8 mouse cellular contexts compared by ENCODE assay signal in genomic region chr11:96075177-96075508, GRCm38 (mm10). TPM values are rescaled to one million over a fixed set of nuclear protein-coding genes. Genes with fewer than 3 reads are reported as not detected.
DNase-seq lines count a peak whose midpoint lies in the region; ATAC-seq and TF ChIP-seq lines count a peak whose summit lies in the region.

No protein-coding gene starts in this region.

- H3K4me1 ChIP-seq in heart, postnatal 0 days (ENCODE audit: control insufficient read depth, insufficient read depth): 0 out of 2 replicates have a peak, but pooled peaks cover 5% of the 10 kb centered on the region
- H3K4me1 ChIP-seq in ES-E14 (ENCODE audit: control insufficient read depth in 2 of 2, insufficient read depth in 2 of 2, low read length in 2 of 2, poor library complexity in 1 of 2): peaks cover 0 to 2% of the 10 kb centered on the region in 2 experiments; a peak in 1 of 4 replicates
- peaks cover 7% of the 10 kb centered on the region; the same call in 1 of the 2 replicates for H3K4me1 ChIP-seq in embryonic facial prominence, embryonic 11.5 days (ENCODE audit: control insufficient read depth, insufficient read depth, low read length)
- H3K4me1 ChIP-seq in intestine, postnatal 0 days (replicated peaks; ENCODE audit: control insufficient read depth, insufficient read depth, low read length): no peaks in the 10 kb centered on the region
- peaks cover 13% of the 10 kb centered on the region for H3K4me1 ChIP-seq in neural tube, embryonic 12.5 days

- H3K9me3 ChIP-seq in heart, postnatal 0 days (replicated peaks; ENCODE audit: control insufficient read depth, low read length): no peaks in the 10 kb centered on the region
- H3K9me3 ChIP-seq in ES-E14 (ENCODE audit: control insufficient read depth, insufficient read depth, low read depth, low read length): no peaks in the 10 kb centered on the region
- no peaks in the 10 kb centered on the region for H3K9me3 ChIP-seq in embryonic facial prominence, embryonic 11.5 days (replicated peaks; ENCODE audit: control insufficient read depth, low read length)
- H3K9me3 ChIP-seq in intestine, postnatal 0 days (ENCODE audit: control insufficient read depth): no peaks in the 10 kb centered on the region
- no peaks in the 10 kb centered on the region for H3K9me3 ChIP-seq in neural tube, embryonic 12.5 days

- peak overlapping the region; percentile 95 for H3K27ac ChIP-seq in heart, postnatal 0 days (ENCODE audit: low read depth)
- H3K27ac ChIP-seq in ES-E14 (ENCODE audit: insufficient read depth, low read depth, low read length, poor library complexity, severe bottlenecking): peak overlapping the region; percentile 72
- 0 out of 2 replicates have a peak overlapping the region, but pooled peaks have one; percentile 7 for H3K27ac ChIP-seq in embryonic facial prominence, embryonic 11.5 days (replicated peaks; ENCODE audit: low read depth, low read length)
- peak overlapping the region; percentile 73 for H3K27ac ChIP-seq in intestine, postnatal 0 days (ENCODE audit: low read depth, low read length)
- H3K27ac ChIP-seq in neural tube, embryonic 12.5 days: peak overlapping the region; percentile 15; the same call in 1 of the 2 replicates

- in situ Hi-C loops in ES-E14 (cut with MboI; ENCODE audit: low sequenced_read_pairs in 2 of 2, unreplicated experiment in 2 of 2): no loop called here

- no peak for DNase-seq in heart, postnatal 0 days (ENCODE audit: low spot score)
- no peak for DNase-seq in heart, postnatal 4 days
- DNase-seq in ES-E14 (ENCODE audit: low read depth, low spot score): no peak
- no peak for DNase-seq in embryonic facial prominence, embryonic 11.5 days (ENCODE audit: low spot score)
- no peak for DNase-seq in frontal cortex, postnatal 25 days (ENCODE audit: low spot score in 2 of 2)
- no peak for DNase-seq in left cerebral cortex, adult 8-10 months (ENCODE audit: low spot score in 2 of 2)

- peak overlapping the region; percentile 71 for H3K4me3 ChIP-seq in heart, postnatal 0 days (ENCODE audit: low read depth, low read length)
- peak overlapping the region; percentile 87 to 93 for H3K4me3 ChIP-seq in ES-E14 (ENCODE audit: insufficient read depth in 1 of 2, low read depth in 1 of 2, low read length in 2 of 2, poor library complexity in 1 of 2, severe bottlenecking in 1 of 2)
- H3K4me3 ChIP-seq in embryonic facial prominence, embryonic 11.5 days (ENCODE audit: low read depth, low read length): peak overlapping the region; percentile 63
- peak overlapping the region; percentile 62 for H3K4me3 ChIP-seq in intestine, postnatal 0 days (ENCODE audit: low read depth, low read length)
- H3K4me3 ChIP-seq in neural tube, embryonic 12.5 days: peak overlapping the region; percentile 56

- H3K9ac ChIP-seq in heart, postnatal 0 days (replicated peaks; ENCODE audit: low read depth, low read length): peak overlapping the region; percentile 89
- H3K9ac ChIP-seq in ES-E14 (ENCODE audit: insufficient read depth, low read depth, low read length, poor library complexity, severe bottlenecking): peak overlapping the region; percentile 94
- H3K9ac ChIP-seq in embryonic facial prominence, embryonic 11.5 days (replicated peaks; ENCODE audit: low read length): peak overlapping the region; percentile 65
- H3K9ac ChIP-seq in intestine, postnatal 0 days (ENCODE audit: low read depth, low read length): peak overlapping the region; percentile 60
- H3K9ac ChIP-seq in neural tube, embryonic 12.5 days: peak overlapping the region; percentile 73

- TF ChIP-seq CTCF in heart, postnatal 0 days (IDR thresholded peaks at IDR 0.05; ENCODE audit: low read depth): no peak
- no peak for TF ChIP-seq CTCF in intestine, postnatal 0 days (IDR thresholded peaks at IDR 0.05; ENCODE audit: low read depth)

- ATAC-seq in heart, postnatal 0 days (ENCODE audit: insufficient read depth, low read depth): peak; percentile 6; the same call in 1 of the 2 replicates
- no peak for ATAC-seq in embryonic facial prominence, embryonic 11.5 days (replicated peaks; ENCODE audit: insufficient number of reproducible peaks, low FRiP score, low TSS enrichment, low read depth)
- ATAC-seq in intestine, postnatal 0 days: no peak
- 0 out of 2 replicates have a peak, but pooled peaks have one; percentile 1 for ATAC-seq in neural tube, embryonic 12.5 days (ENCODE audit: low FRiP score, low read depth)

- WGBS in heart, postnatal 0 days: under 1% methylated on average over 15 of the region's 15 CpGs
- 0% methylated on average over 15 of the region's 15 CpGs for WGBS in embryonic facial prominence, embryonic 11.5 days
- under 1% methylated on average over 15 of the region's 15 CpGs for whole genome bisulfite sequencing in intestine, postnatal 0 days
- WGBS in neural tube, embryonic 12.5 days: under 1% methylated on average over 15 of the region's 15 CpGs

- H3K4me2 ChIP-seq in heart, postnatal 0 days (ENCODE audit: low read depth, low read length): peak overlapping the region; percentile 78
- peak overlapping the region; percentile 70 for H3K4me2 ChIP-seq in embryonic facial prominence, embryonic 11.5 days (ENCODE audit: low read depth, low read length)
- H3K4me2 ChIP-seq in intestine, postnatal 0 days (replicated peaks; ENCODE audit: low read depth): peak overlapping the region; percentile 85
- peak overlapping the region; percentile 76 for H3K4me2 ChIP-seq in neural tube, embryonic 12.5 days (replicated peaks)

- no peak for TF ChIP-seq EP300 in heart, postnatal 0 days (IDR thresholded peaks at IDR 0.05; ENCODE audit: low read depth)

- H3K27me3 ChIP-seq in heart, postnatal 0 days (ENCODE audit: control insufficient read depth, insufficient read depth, low read length): no peaks in the 10 kb centered on the region
- H3K27me3 ChIP-seq in embryonic facial prominence, embryonic 11.5 days (ENCODE audit: control insufficient read depth, insufficient read depth, low read length): no peaks in the 10 kb centered on the region
- no peaks in the 10 kb centered on the region for H3K27me3 ChIP-seq in intestine, postnatal 0 days (replicated peaks; ENCODE audit: control insufficient read depth, insufficient read depth, low read length)
- no peaks in the 10 kb centered on the region for H3K27me3 ChIP-seq in neural tube, embryonic 12.5 days (replicated peaks)

- H3K36me3 ChIP-seq in heart, postnatal 0 days (replicated peaks; ENCODE audit: control insufficient read depth, insufficient read depth, low read length): peaks cover 19% of the 10 kb centered on the region
- H3K36me3 ChIP-seq in ES-E14 (ENCODE audit: control insufficient read depth, insufficient read depth, low read length, poor library complexity, severe bottlenecking): peaks cover 16% of the 10 kb centered on the region
- H3K36me3 ChIP-seq in embryonic facial prominence, embryonic 11.5 days (replicated peaks; ENCODE audit: control insufficient read depth, insufficient read depth, low read depth, low read length): no peaks in the 10 kb centered on the region; the same call in 1 of the 2 replicates
- peaks cover 12% of the 10 kb centered on the region for H3K36me3 ChIP-seq in intestine, postnatal 0 days (ENCODE audit: control insufficient read depth, insufficient read depth)
- H3K36me3 ChIP-seq in neural tube, embryonic 12.5 days: peaks cover 17% of the 10 kb centered on the region

RNA-seq across cellular contexts. Expression of gene Atp5g1, which starts 0.3 kb away (rescaled TPM):
- total RNA-seq in heart, postnatal 0 days (2014; rRNA removed; ENCODE audit: low replicate concordance): 4,197 and 4,922 TPM in 2 replicates
- polyA plus RNA-seq in heart, postnatal 0 days (2015; fragmentation: Nextera tagmentation; extraction: Ambion mirVana): 4,840 and 4,941 TPM in 2 replicates
- 1,000 to 10,000 TPM; 2,269 to 2,363 TPM for total RNA-seq in heart, postnatal 4 days (2021)
- total RNA-seq in ES-E14 (2012; rRNA removed): 726 and 963 TPM in 2 replicates
- polyA plus RNA-seq in embryonic facial prominence, embryonic 11.5 days (2014; fragmentation: Nextera tagmentation; extraction: Ambion mirVana): 478 and 527 TPM in 2 replicates
- 1,112 and 1,236 TPM in 2 replicates for polyA plus RNA-seq in intestine, postnatal 0 days (2015; fragmentation: Nextera tagmentation; extraction: Ambion mirVana)
- 483 and 502 TPM in 2 replicates for polyA plus RNA-seq in neural tube, embryonic 12.5 days (2016; fragmentation: Nextera tagmentation; extraction: Ambion mirVana)
- 100 to 1,000 TPM; 354 to 394 (median 374) TPM for total RNA-seq in left cerebral cortex, adult 8-10 months (2022)

RNA-seq across cellular contexts. Expression of gene Ube2z, which starts 10.0 kb away (rescaled TPM):
- 42.4 and 44.4 TPM in 2 replicates for total RNA-seq in heart, postnatal 0 days (2014; rRNA removed; ENCODE audit: low replicate concordance)
- 19.3 and 20.0 TPM in 2 replicates for polyA plus RNA-seq in heart, postnatal 0 days (2015; fragmentation: Nextera tagmentation; extraction: Ambion mirVana)
- 10 to 100 TPM; 47.4 to 48.3 TPM for total RNA-seq in heart, postnatal 4 days (2021)
- total RNA-seq in ES-E14 (2012; rRNA removed): 42.5 and 75.9 TPM in 2 replicates
- 28.2 and 28.3 TPM in 2 replicates for polyA plus RNA-seq in embryonic facial prominence, embryonic 11.5 days (2014; fragmentation: Nextera tagmentation; extraction: Ambion mirVana)
- 24.8 and 25.0 TPM in 2 replicates for polyA plus RNA-seq in intestine, postnatal 0 days (2015; fragmentation: Nextera tagmentation; extraction: Ambion mirVana)
- 35.1 and 42.2 TPM in 2 replicates for polyA plus RNA-seq in neural tube, embryonic 12.5 days (2016; fragmentation: Nextera tagmentation; extraction: Ambion mirVana)
- 10 to 100 TPM; 53.6 to 60.5 (median 59.8) TPM for total RNA-seq in left cerebral cortex, adult 8-10 months (2022)

RNA-seq across cellular contexts. Expression of gene Calcoco2, which starts 36.6 kb away (rescaled TPM):
- not detected in 2 replicates for total RNA-seq in heart, postnatal 0 days (2014; rRNA removed; ENCODE audit: low replicate concordance)
- not detected in 2 replicates for polyA plus RNA-seq in heart, postnatal 0 days (2015; fragmentation: Nextera tagmentation; extraction: Ambion mirVana)
- not detected for total RNA-seq in heart, postnatal 4 days (2021)
- total RNA-seq in ES-E14 (2012; rRNA removed): 23.3 and 160 TPM in 2 replicates
- not detected in 2 replicates for polyA plus RNA-seq in embryonic facial prominence, embryonic 11.5 days (2014; fragmentation: Nextera tagmentation; extraction: Ambion mirVana)
- polyA plus RNA-seq in intestine, postnatal 0 days (2015; fragmentation: Nextera tagmentation; extraction: Ambion mirVana): not detected in 2 replicates
- polyA plus RNA-seq in neural tube, embryonic 12.5 days (2016; fragmentation: Nextera tagmentation; extraction: Ambion mirVana): not detected in 2 replicates
- not detected for total RNA-seq in left cerebral cortex, adult 8-10 months (2022)

RNA-seq across cellular contexts. Expression of gene Snf8, which starts 40.5 kb away (rescaled TPM):
- total RNA-seq in heart, postnatal 0 days (2014; rRNA removed; ENCODE audit: low replicate concordance): 24.0 and 25.2 TPM in 2 replicates
- polyA plus RNA-seq in heart, postnatal 0 days (2015; fragmentation: Nextera tagmentation; extraction: Ambion mirVana): 59.4 and 63.0 TPM in 2 replicates
- 10 to 100 TPM; 60.9 to 62.7 TPM for total RNA-seq in heart, postnatal 4 days (2021)
- 51.5 and 79.4 TPM in 2 replicates for total RNA-seq in ES-E14 (2012; rRNA removed)
- 37.3 and 37.7 TPM in 2 replicates for polyA plus RNA-seq in embryonic facial prominence, embryonic 11.5 days (2014; fragmentation: Nextera tagmentation; extraction: Ambion mirVana)
- 91.8 and 99.2 TPM in 2 replicates for polyA plus RNA-seq in intestine, postnatal 0 days (2015; fragmentation: Nextera tagmentation; extraction: Ambion mirVana)
- polyA plus RNA-seq in neural tube, embryonic 12.5 days (2016; fragmentation: Nextera tagmentation; extraction: Ambion mirVana): 130 and 134 TPM in 2 replicates
- total RNA-seq in left cerebral cortex, adult 8-10 months (2022): 100 to 1,000 TPM in 3 of 4 experiments, 10 to 100 TPM in 1; 98.4 to 106 (median 103) TPM

RNA-seq across cellular contexts. Expression of gene Gip, which starts 50.8 kb away (rescaled TPM):
- total RNA-seq in heart, postnatal 0 days (2014; rRNA removed; ENCODE audit: low replicate concordance): not detected in 2 replicates
- polyA plus RNA-seq in heart, postnatal 0 days (2015; fragmentation: Nextera tagmentation; extraction: Ambion mirVana): not detected in 2 replicates
- total RNA-seq in heart, postnatal 4 days (2021): not detected
- total RNA-seq in ES-E14 (2012; rRNA removed): 0.89 and 1.5 TPM in 2 replicates
- 0.50 TPM in 1 of 2 replicates, not detected in the other for polyA plus RNA-seq in embryonic facial prominence, embryonic 11.5 days (2014; fragmentation: Nextera tagmentation; extraction: Ambion mirVana)
- 142 and 149 TPM in 2 replicates for polyA plus RNA-seq in intestine, postnatal 0 days (2015; fragmentation: Nextera tagmentation; extraction: Ambion mirVana)
- polyA plus RNA-seq in neural tube, embryonic 12.5 days (2016; fragmentation: Nextera tagmentation; extraction: Ambion mirVana): not detected in 2 replicates
- total RNA-seq in left cerebral cortex, adult 8-10 months (2022): not detected

Comparison
In these comparisons a context has a peak if more than half of its experiments do, and no peak if none do; other contexts are left out.
1. ATAC-seq: peak in heart, postnatal 0 days (single experiment) and neural tube, embryonic 12.5 days (single experiment); none in embryonic facial prominence, embryonic 11.5 days (single experiment) and intestine, postnatal 0 days (single experiment).
2. H3K27ac ChIP-seq: peak in every context shown above with its lines; median percentile 95 in heart, postnatal 0 days; 73 in intestine, postnatal 0 days; 72 in ES-E14; 15 in neural tube, embryonic 12.5 days; 7 in embryonic facial prominence, embryonic 11.5 days.
3. RNA of gene Calcoco2, which starts 36.6 kb away (total RNA-seq): 23.3 to 160 TPM in ES-E14; not detected in heart, postnatal 0 days, not detected in heart, postnatal 4 days and not detected in left cerebral cortex, adult 8-10 months; every median in the first group is over 10 times any median in the second.
4. Peak in every context shown above with its lines, with median percentiles within 50 percentile points of each other: H3K4me2 ChIP-seq, H3K4me3 ChIP-seq and H3K9ac ChIP-seq.